Mouse (Mus musculus): Measurements from ENCODE around the gene Cdca8.

Cdca8 gene

GRCm38 (mm10) chr4:124882151-124882729 is 56.9 kb downstream of the Cdca8 start:
- in situ Hi-C loops (cut with MboI, MseI): no loop called here

GRCm38 (mm10) chr4:124881341-124881908 is 57.7 kb downstream of the Cdca8 start:
- in situ Hi-C loops (cut with MboI, MseI): no loop called here

GRCm38 (mm10) chr4:124880599-124880998 is 58.5 kb downstream of the Cdca8 start, which contains the start of gene Epha10:
TSS of gene Epha10 (plus strand) at chr4:124880899.
- in situ Hi-C loops (cut with MboI, MseI): no loop called here

GRCm38 (mm10) chr4:124872719-124873118 is 66.4 kb downstream of the Cdca8 start:
- in situ Hi-C loops (cut with MboI, MseI): no loop called here

Data from T-helper 2 cell (primary cell).